Mouse (Mus musculus) liver, embryonic 14.5 days (tissue): ENCODE data around the gene Polq. TPM values are rescaled to one million over a fixed set of nuclear protein-coding genes. Genes with fewer than 3 reads are reported as not detected.
"Not testable (repeated sequence)": the region's sequence is repeated elsewhere in the genome, so short reads cannot be mapped to it uniquely, and the experiment has no call there.

Experiments
- ATAC-seq: fragments of 200-750 bp; cut with Nextera tagmentation; 2 replicates; pipeline ENCODE4 v1.8.0; 2017; ENCODE audit warnings: moderate number of reproducible peaks, mild to moderate bottlenecking, moderate library complexity; ENCODE audit not compliant: insufficient read depth
- DNase-seq, 3 experiments: peaks; one replicate each; pipeline ENCODE4 v3.0.0-alpha.2; 2012 to 2013; ENCODE audit warnings: low read depth in 3 of 3, low spot score in 3 of 3
- H3K27ac ChIP-seq: fragments of 300-500 bp; sonication (generic); 2 replicates; pipeline ENCODE4 v1.5.1; 2014; ENCODE audit warnings: moderate library complexity, mild to moderate bottlenecking, control low read depth, inconsistent platforms
- H3K27me3 ChIP-seq: fragments of 300-500 bp; sonication (generic); 2 replicates; pipeline ENCODE4 v1.6.1; 2014; ENCODE audit warnings: mild to moderate bottlenecking, low read length, moderate library complexity; ENCODE audit not compliant: control insufficient read depth, insufficient read depth
- H3K36me3 ChIP-seq: fragments of 300-500 bp; sonication (generic); replicated peaks from 2 replicates; pipeline ENCODE4 v1.6.1; 2014; ENCODE audit warnings: low read depth; ENCODE audit not compliant: control insufficient read depth, insufficient read depth
- H3K4me1 ChIP-seq, 2 experiments: fragments of 200-500 bp in 1 of 2; fragments of 300-500 bp in 1 of 2; sonication (generic) in 1 of 2; replicated peaks; 2 replicates each; pipeline ENCODE4 v1.6.1; 2012 to 2014; ENCODE audit warnings: antibody characterized with exemption in 1 of 2, inconsistent platforms in 1 of 2, low read length in 1 of 2; ENCODE audit not compliant: control insufficient read depth in 2 of 2, insufficient read depth in 2 of 2
- H3K4me2 ChIP-seq: fragments of 300-500 bp; sonication (generic); 2 replicates; pipeline ENCODE4 v1.6.1; 2014; ENCODE audit warnings: low read depth, mild to moderate bottlenecking, control low read depth, moderate library complexity
- H3K4me3 ChIP-seq, 2 experiments: fragments of 200-500 bp in 1 of 2; fragments of 300-500 bp in 1 of 2; sonication (generic) in 1 of 2; 2 replicates each; pipeline ENCODE4 v1.5.1; 2012 to 2014; ENCODE audit warnings: low read depth in 2 of 2, low read length in 2 of 2, mild to moderate bottlenecking in 2 of 2, control low read depth in 1 of 2, inconsistent platforms in 1 of 2, moderate library complexity in 1 of 2; ENCODE audit not compliant: insufficient read depth in 1 of 2
- H3K9ac ChIP-seq: fragments of 300-500 bp; sonication (generic); replicated peaks from 2 replicates; pipeline ENCODE4 v1.6.1; 2014; ENCODE audit warnings: mild to moderate bottlenecking, control low read depth, moderate library complexity
- H3K9me3 ChIP-seq: fragments of 300-500 bp; sonication (generic); 2 replicates; pipeline ENCODE4 v1.6.1; 2016; ENCODE audit warnings: low read length, mixed read lengths; ENCODE audit not compliant: control insufficient read depth
- CTCF ChIP-seq: IDR thresholded peaks from 2 replicates; pipeline ENCODE4 v1.5.1; 2016; ENCODE audit warnings: antibody characterized with exemption, low read depth, control low read depth
- EP300 ChIP-seq: IDR thresholded peaks from 2 replicates; pipeline ENCODE4 v1.6.1; 2016; ENCODE audit warnings: antibody characterized with exemption, low read depth
- WGBS: fragments of 180-500 bp; shearing (Covaris S2); extraction: QIAGEN DNeasy Blood & Tissue Kit; methylation state at CpG from one replicate; pipeline ENCODE4 v1.1.7; 2014; ENCODE audit not compliant: insufficient replicate concordance; 5-methylcytosine and 5-hydroxymethylcytosine counted together
- polyA plus RNA-seq, 2 experiments: library from polyadenylated mRNA; depleted of rRNA in 1 of 2; stranded (reverse) in 1 of 2; unstranded in 1 of 2; fragments of >200 nt; fragmentation: Nextera tagmentation in 1 of 2; extraction: Ambion mirVana in 1 of 2; gene quantifications; 2 replicates each; pipeline versions ENCODE4 v1.2.1 to v1.2.3; 2012 to 2014

Polq gene
- polyA plus RNA-seq, 2 experiments, result 8.7 to 9.0 TPM

GRCm38 (mm10) chr16:37089648-37090047 lies 78.1 kb downstream of the Polq start:
- no peak overlapping the region for H3K4me2 ChIP-seq
- no peaks in the 10 kb centered on the region for H3K4me1 ChIP-seq
- H3K27ac ChIP-seq, result no peak overlapping the region
- TF ChIP-seq EP300 (no peak), CTCF (no peak)
- 63% methylated on average over 1 of the region's 1 CpGs for WGBS
- H3K36me3 ChIP-seq, result peaks cover 28% of the 10 kb centered on the region
- DNase-seq, result no peak
- no peak overlapping the region for H3K4me3 ChIP-seq
- no peak overlapping the region for H3K9ac ChIP-seq
- no peaks in the 10 kb centered on the region for H3K27me3 ChIP-seq
- no peak for ATAC-seq
- H3K9me3 ChIP-seq, result no peaks in the 10 kb centered on the region

GRCm38 (mm10) chr16:37094169-37094833 lies 82.7 kb downstream of the Polq start:
- no peak for ATAC-seq
- H3K36me3 ChIP-seq, result peaks cover 28% of the 10 kb centered on the region

DNA sequence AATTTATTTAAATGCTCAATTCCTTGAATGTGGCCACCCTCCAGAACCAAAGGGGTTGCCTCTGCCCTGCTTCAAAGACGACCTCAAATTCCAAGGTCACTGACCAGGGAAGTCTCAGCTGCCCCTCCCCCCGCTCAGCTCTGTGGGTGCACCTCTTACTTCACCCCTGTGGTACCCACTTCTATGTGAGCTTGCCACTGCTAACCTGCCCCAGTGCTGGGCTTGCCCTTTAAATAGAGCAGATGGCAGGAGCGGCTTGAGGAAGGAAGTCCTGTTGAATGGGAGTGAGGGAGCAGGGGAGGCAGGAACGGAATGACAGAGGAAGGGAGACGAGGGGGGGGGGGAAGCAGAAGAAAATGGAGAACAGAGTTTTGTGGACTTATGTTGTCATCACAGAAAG lies 97.2 kb downstream of the Polq start:
- Histone ChIP-seq H3K4me2 (no peak overlapping the region), H3K27me3 (no peaks in the 10 kb centered on the region), H3K27ac (no peak overlapping the region), H3K4me1 (no peaks in the 10 kb centered on the region), H3K9me3 (no peaks in the 10 kb centered on the region), H3K4me3 (no peak overlapping the region), H3K36me3 (no peaks in the 10 kb centered on the region), H3K9ac (no peak overlapping the region)
- WGBS, result 9% methylated on average over 5 of the region's 5 CpGs
- ATAC-seq, result no peak
- TF ChIP-seq EP300 (no peak), CTCF (no peak)
- DNase-seq, result no peak

More at GRCm38 (mm10) chr16:37094169-37094833, 82.7 kb downstream of the Polq start:
- DNase-seq, result no peak
- H3K27ac ChIP-seq, result no peak overlapping the region
- no peaks in the 10 kb centered on the region for H3K9me3 ChIP-seq
- H3K27me3 ChIP-seq, result no peaks in the 10 kb centered on the region
- H3K9ac ChIP-seq, result no peak overlapping the region
- WGBS, result 72% methylated on average over 4 of the region's 4 CpGs
- H3K4me1 ChIP-seq, result no peaks in the 10 kb centered on the region
- no peak for TF ChIP-seq CTCF
- TF ChIP-seq EP300, result no peak
- no peak overlapping the region for H3K4me2 ChIP-seq
- no peak overlapping the region for H3K4me3 ChIP-seq

- Histone ChIP-seq H3K9ac (no peak overlapping the region), H3K9me3 (no peaks in the 10 kb centered on the region), H3K27ac (no peak overlapping the region), H3K27me3 (no peaks in the 10 kb centered on the region), H3K36me3 (no peaks in the 10 kb centered on the region), H3K4me3 (no peak overlapping the region), H3K4me2 (no peak overlapping the region), H3K4me1 (no peaks in the 10 kb centered on the region)
- DNase-seq (peak in 1 of 3 experiments; percentile 3), ATAC-seq (no peak)
- 22% methylated on average over 3 of the region's 3 CpGs for WGBS
- TF ChIP-seq EP300 (no peak), CTCF (peak; percentile 57)
These were observed 97.7 kb downstream of the Polq start for GRCm38 (mm10) chr16:37109285-37109684.

DNA sequence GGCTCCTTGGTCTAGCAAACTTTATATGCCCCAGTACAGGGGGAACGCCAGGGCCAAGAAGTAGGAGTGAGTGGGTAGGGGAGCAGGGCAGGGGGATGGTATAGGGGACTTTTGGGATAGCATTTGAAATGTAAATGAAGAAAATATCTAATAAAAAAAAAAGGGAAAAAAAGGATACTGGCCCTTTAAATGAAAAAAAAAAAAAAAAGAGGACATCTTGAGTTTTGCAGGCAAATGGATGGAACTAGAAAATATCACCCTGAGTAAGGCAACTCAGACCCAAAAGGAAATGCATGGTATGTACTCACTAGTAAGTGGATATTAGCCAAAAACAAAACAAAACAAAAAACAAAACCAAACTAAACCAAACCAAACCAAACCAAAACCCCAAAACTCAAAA lies 113.6 kb downstream of the Polq start:
- H3K4me1 ChIP-seq, H3K27me3 ChIP-seq, H3K9ac ChIP-seq, H3K4me3 ChIP-seq, H3K36me3 ChIP-seq, H3K4me2 ChIP-seq, DNase-seq, H3K9me3 ChIP-seq, ATAC-seq, H3K27ac ChIP-seq: not testable (repeated sequence)
- WGBS, result 47% methylated on average over 1 of the region's 1 CpGs

Other genes with a start within 250 kb of the Polq start
- 1.5 and 3.2 TPM in 2 replicates for gene Slc15a2, start 226.8 kb upstream of the Polq start, polyA plus RNA-seq (2012; rRNA removed)
- gene Slc15a2, start 226.8 kb upstream of the Polq start, polyA plus RNA-seq (2014; fragmentation: Nextera tagmentation; extraction: Ambion mirVana), result 0.32 and 2.8 TPM in 2 replicates
- 1.7 and 3.1 TPM in 2 replicates for gene Iqcb1, start 183.4 kb upstream of the Polq start, polyA plus RNA-seq (2012; rRNA removed)
- gene Iqcb1, start 183.4 kb upstream of the Polq start, polyA plus RNA-seq (2014; fragmentation: Nextera tagmentation; extraction: Ambion mirVana), result 6.8 and 8.7 TPM in 2 replicates
- gene Eaf2, start 136.8 kb upstream of the Polq start, polyA plus RNA-seq (2012; rRNA removed), result 0.22 and 0.37 TPM in 2 replicates
- 0.18 and 0.70 TPM in 2 replicates for gene Eaf2, start 136.8 kb upstream of the Polq start, polyA plus RNA-seq (2014; fragmentation: Nextera tagmentation; extraction: Ambion mirVana)
- gene Golgb1, start 136.6 kb upstream of the Polq start, polyA plus RNA-seq (2012; rRNA removed), result 9.0 and 13.3 TPM in 2 replicates
- gene Golgb1, start 136.6 kb upstream of the Polq start, polyA plus RNA-seq (2014; fragmentation: Nextera tagmentation; extraction: Ambion mirVana), result 22.0 and 26.4 TPM in 2 replicates
- 7.3 and 12.3 TPM in 2 replicates for gene Hcls1, start 76.8 kb upstream of the Polq start, polyA plus RNA-seq (2012; rRNA removed)
- gene Hcls1, start 76.8 kb upstream of the Polq start, polyA plus RNA-seq (2014; fragmentation: Nextera tagmentation; extraction: Ambion mirVana), result 5.1 and 5.8 TPM in 2 replicates
- 0.06 TPM in 1 of 2 replicates, not detected in the other for gene Fbxo40, start 21.3 kb upstream of the Polq start, polyA plus RNA-seq (2012; rRNA removed)
- gene Fbxo40, start 21.3 kb upstream of the Polq start, polyA plus RNA-seq (2014; fragmentation: Nextera tagmentation; extraction: Ambion mirVana), result 0.04 TPM in 1 of 2 replicates, not detected in the other